Mouse (Mus musculus) fat pad, adult 2 months (tissue): ENCODE results near the gene Tdo2.
A peak's percentile ranks its signal among the peaks of the same experiment; 100 is the strongest.

ENCODE experiments used
- DNase-seq: peaks from one replicate; pipeline ENCODE4 v3.0.0-alpha.2; 2011; ENCODE audit warnings: low read depth, low spot score; ENCODE audit errors: extremely low read depth

Gene Tdo2

DNA sequence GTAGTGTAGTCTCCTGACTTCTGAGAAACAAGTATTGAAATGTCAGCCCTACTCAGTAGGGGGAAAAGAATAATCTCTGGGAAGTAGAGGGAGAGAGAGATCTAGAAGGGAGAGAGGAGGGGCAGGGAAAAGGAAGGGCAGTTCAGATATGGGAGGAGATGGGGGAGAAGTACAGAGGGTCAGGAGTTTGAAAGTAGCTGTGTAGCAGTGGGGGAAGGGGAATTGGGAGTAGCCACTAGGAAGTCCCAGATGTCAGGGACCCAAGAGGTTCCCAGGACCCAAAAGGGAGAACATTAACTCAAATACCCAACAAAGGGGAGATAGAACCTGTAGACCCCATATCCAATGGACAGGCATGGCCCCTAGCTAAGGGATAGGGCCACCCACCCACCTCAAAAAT is at the start of gene Tdo2:
Gene Tdo2, minus strand, starts transcription at position 101 of the 400 bp plus-strand sequence.
- no peak for DNase-seq

DNA sequence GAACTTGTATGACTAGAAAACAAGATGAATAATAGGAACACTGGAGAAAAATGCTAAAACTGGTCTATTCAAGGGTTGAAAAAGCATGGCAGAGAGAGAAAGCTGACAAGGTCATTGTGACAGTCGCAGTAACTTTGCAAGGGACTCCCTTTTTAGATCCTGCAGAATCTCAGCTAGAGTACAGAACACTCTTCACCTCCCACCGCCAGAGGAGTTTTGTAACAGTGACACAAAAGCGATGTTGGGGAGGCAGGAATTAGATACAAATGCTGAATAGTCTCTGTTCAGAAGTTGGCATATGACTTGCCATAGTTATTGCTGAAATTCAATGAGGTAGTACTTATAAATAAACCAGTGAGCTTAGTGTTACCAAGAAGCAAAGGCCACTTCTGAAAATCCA is 47.1 kb upstream of the Tdo2 start:
- no peak for DNase-seq

DNA sequence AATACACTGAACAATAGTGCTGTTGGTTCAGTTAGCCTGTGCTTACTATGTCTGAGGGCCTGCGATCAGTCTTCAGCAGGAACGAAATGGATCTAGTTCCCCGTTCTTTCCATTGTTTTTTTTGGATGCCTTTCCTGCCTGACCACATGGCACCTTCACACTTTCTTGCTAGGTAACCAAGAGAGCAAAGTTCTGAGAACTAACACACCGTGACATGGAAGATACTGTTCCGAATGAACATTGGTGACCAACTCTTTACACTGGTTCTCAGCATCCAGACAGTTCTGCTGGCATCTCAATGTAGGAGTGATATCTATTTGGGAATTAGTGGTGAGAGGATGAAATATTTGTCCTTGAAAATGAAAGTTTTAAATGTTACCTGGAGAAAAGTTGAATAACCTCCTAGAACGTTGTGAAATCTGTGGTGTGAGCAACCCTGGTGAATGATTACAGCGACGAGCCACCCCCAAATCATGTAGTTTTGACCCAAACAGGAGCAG is 46.5 kb upstream of the Tdo2 start:
- no peak for DNase-seq

DNA sequence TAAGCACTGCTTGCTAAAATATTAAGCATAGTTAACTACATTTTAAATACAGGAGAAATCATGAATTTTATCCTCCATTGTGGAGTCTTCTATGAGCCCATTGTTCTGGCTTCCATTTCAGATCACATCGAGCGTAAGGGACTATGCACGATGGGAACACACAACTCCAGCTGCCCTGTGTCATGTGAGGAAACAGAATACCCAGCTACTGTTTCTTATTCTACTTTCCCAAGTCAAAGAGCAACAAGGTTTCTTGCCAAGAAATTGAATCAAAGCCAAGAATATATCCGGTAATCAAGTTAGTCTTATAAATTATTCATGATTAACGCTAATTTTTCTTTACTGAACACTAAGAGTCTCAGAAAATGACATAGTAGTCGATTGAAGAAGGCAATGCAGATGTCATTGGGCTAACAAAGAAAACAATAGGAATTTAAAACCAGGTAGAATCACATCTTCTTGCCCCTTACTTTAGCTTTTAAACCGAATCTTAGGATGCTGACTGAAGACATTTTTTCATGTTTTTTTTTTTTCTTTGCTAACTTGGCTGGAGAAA is 38.2 kb upstream of the Tdo2 start:
- no peak for DNase-seq

DNA sequence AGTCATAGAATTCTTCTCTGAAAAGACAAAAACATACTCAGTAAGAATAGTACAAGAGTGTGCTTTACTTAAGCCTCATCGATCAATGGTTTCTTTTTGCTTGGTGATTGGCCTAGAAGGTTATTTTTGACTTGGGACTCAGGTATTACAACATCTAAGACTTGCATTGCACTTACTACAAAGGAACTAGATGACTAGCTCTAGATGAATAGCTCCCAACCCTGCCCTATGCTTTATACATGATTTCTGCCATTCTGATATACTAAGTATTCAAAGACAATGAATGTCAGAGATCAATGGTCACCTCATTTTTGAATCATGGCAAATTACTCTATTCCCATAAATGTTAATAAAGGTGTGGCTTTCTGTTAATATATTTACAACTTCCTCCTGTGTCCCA is 31.0 kb upstream of the Tdo2 start:
- DNase-seq: no peak

DNA sequence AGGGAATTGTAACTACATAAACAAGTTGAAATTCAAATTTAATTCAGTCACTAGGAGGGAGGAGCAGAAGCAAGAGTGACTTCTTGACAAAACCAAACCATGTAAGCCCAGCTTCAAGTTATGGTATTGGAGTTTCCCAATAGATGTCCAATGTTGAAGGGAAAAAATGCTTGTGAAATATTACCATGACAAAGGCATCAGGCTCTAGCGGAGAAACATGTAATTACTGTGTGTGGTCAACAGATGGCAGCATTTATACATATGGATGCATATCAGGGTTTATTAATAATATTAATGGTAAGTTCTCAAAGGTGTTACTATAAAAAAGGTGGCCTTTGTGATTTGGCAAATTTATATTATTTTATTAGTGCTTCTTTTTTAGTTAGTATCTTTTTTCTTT is 20.0 kb upstream of the Tdo2 start:
- DNase-seq: no peak

DNA sequence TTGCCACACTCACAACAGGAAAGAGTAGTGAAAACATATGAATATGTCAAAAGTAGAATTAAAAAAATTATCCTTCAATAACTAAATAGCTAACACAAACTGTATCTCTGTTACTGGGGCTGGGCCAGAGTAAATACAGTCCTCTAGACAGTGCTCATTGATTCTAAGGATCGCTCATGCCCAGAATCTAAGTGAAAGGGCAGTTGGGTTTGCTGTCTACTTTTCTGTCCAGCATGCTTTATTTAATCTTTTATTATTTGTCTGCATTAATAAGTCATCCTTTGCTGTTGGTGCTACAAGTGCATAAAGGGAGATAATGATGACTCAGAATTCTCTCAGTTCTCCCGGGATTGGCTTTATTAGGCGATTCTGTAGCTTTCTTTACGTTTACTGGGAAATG is 19.4 kb upstream of the Tdo2 start:
- no peak for DNase-seq

DNA sequence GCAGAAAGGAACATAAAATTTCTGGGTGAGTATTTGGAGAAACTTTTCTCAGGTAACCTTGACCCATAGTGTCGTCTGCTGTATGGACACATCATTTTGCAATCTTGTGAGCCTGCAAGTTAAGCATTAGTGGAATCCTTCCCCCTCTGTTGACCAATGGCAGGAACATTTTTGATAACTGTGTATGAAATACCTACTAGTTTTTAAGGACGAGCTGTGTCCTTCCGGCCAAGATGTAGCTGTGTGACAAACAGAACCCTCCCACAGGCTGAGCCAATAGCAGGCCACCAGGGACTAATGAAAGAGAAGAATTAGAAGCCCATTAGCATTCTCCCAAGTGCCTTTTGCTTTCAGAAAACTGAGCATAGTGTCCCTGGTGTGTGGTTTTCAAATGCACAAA is 14.5 kb upstream of the Tdo2 start:
- no peak for DNase-seq

DNA sequence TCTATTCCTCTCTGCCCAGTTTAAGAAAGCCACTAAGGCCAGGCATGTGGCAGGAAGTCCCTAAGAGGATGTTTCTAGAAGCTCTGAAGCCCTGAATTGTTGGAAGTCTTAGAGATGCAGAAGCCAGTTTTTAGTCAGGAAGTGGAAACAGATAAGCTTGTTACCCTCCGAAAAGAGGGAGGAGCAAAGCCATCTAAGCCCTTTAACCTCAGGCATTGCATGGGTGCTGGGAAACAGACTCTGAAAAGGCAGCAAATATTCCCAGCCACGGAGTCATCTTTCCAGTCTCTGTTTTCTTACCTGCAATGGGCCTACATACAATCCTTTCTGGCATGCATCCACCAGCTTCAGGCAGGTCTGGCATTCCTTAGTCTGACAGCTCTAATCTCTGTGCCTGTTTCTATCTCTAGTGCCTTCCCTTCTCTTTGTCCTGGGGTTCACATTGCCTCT is 13.7 kb upstream of the Tdo2 start:
- peak; percentile 88 for DNase-seq

DNA sequence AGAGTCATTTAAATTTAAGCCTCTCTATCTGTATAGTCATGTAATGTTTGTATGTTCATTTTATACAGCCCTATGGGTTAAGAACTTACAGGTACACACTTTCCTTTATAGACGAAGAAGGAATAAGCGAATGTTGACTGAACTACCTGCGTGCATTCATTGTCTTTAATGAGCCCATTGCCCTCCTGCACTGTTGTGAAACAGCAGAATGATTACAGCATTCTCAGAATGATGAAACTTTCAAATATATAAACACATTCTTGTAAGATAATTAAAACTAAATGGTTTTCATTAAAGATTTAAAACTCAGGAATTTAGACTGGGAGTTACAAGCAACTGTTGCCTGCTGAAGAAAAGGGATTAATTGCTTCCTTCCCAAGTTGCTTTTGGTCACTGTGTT is 11.6 kb upstream of the Tdo2 start:
- DNase-seq: no peak

DNA sequence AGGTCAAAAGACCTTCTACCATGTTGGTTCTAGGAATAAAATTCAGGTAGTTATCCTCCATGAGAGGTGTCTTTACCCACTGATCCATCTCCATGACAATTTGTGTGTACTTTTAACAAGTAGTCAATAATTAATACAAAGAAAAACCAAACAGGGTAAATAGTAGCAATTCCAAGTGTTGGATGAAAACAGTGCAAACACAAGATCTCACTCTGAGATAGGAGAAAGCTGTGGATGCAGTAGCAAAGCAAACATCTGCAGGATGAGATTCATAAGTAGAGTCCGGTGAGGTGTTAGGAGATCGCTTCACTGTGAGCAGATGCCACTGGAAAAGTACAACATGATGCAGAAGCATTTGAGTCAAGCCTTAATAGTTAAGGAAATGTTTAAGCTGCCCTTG is 10.1 kb upstream of the Tdo2 start:
- no peak for DNase-seq

DNA sequence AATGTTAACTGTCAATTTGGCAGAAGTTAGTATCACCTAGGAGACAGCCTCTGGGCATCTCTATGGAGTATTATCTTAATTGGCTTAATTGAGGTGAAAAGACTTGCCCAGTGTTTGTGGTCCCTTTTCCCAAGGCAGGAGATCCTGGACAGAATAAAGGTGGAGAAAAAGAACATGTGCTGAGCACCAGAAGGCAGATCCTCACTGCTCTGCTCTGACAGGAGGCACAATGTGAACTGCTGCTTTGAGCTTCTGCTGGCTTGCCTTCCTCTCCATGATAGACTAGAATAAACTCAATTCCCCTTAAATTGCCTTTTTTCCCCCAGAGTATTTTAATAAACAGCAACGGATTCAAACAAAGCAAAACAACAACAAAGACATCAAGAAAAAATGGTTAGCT is 9.1 kb upstream of the Tdo2 start:
- no peak for DNase-seq

DNA sequence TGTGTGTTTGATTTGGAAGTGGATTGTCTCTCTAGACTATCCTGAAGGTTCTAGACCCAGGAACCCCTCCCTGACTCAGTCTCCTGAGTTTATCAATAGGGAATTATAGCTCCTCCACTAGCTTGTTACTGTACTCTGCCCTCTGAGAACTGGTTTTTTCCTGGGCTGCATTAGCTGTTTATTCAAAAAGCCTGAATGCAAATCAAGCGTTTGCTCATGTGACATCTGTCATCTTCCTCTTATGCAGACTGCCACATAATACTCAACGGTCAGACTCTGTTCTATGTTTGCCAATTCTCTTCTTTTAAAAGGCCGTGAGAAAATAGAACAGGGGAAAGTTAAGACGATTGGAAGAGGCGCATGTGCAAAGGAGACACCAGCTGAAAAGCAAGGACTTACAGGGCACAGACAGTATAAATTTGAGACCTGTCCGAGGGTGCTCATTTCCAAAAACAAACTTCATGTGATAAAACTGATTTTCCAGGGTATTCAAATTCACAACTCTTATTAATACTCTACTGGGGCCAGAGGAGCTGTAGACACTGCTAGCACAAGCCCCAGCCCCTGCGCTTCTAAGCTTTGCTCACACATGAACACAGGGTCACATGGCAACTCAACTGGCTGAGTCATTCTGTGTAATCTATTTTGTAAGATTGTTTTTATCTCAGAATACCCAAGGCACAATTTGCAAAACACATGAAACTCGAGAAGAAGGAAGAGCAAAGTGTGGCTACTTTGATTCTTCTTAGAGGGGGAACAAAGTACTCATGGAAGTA is 7.3 kb upstream of the Tdo2 start:
- no peak for DNase-seq

DNA sequence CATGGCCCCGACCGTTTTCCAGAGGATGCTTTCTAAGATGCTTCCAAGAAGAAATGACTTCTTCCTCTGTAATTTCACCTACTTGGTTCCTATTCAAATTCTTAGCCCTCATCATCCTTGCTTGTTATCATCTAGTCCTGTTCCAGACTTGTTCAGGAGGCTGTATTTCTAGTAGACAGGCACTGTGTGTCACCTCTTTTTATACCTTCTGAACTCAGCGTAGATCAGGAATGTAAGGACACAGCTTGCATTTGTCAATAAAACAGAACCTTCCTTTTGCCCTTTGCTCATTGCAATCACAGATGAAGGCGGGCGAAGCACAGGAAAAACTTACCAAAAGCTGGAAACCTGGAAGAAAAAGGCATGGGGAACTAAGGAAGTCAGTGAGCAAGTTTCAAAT is 6.0 kb upstream of the Tdo2 start, which contains the start of gene Asic5:
Gene Asic5, plus strand, starts transcription at position 301 of the 400 bp plus-strand sequence.
- DNase-seq: no peak

DNA sequence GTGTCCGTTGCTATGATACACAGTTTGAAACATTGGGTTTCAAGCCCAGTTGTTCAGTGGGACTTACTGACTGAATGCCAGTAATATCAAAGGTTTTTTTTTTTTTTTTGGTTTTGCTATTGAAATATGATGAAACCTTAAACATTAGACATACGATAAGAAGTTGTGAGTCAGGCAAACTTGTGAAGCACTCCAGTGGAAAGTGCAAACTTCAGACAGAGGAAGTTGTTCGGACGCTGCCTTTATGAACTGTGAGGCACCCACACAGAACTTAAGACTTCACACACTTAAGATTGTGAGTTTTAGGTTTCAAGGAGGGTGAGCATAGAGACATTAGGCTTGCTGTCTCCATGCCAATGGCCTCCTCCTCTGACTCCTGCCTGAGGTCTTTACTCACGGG is 5.6 kb upstream of the Tdo2 start:
- DNase-seq: no peak

DNA sequence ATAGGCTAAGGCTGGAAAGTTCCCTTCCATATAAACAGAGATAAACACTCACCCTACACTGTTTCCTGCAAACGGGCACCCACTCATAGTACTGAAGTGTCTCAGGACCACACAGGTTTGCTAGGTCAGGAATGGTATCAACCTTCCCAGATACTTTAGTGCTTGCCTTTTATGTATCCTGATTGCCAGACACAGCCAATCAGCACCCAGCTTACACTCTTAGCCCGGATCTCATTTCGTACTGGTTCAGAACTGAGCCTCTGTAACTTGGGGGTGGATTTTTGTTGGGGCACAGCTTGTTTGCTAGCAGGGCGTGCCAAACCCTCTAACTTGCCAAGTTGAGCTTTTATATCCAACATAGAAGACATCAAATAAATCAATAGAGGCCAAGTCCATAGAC is 395 bp downstream of the Tdo2 start:
- DNase-seq: no peak

DNA sequence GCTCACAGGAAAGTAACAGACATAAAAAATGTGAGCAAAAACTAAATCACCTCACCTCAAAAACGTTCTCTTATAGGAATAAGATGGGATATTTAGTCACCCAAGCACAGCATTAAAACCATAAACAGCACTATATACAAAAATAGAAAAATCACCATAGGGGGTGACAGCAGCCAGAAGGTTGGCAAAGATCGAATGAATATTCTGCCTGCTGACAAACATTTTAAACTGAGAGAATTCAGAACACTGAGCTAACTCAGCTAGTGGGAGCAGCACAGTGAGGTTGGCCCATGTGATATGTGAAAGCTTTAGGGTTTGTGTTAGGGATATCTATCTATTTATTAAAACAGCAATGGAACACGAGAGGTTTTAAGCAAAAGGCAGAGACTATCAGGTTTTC is 11.4 kb downstream of the Tdo2 start:
- DNase-seq: no peak

DNA sequence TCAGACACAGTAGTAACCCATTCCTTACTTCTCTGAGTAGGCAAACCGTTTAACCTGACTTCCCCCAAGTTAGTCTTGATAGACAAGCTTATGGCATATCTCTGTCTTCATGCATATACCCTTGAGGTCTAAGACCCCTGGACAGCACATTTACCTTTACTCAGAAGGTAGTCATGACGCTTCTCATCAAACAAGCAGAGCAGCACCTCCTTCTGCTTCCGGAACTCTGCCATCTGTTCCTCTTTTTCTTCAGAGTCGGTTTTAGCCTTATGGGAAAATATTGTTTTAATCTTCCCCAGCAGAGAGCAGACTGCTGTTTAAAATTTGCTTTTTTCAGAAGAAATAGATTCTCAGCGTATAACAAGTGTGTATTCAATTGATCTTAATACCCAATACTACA is 12.2 kb downstream of the Tdo2 start:
- DNase-seq: no peak

DNA sequence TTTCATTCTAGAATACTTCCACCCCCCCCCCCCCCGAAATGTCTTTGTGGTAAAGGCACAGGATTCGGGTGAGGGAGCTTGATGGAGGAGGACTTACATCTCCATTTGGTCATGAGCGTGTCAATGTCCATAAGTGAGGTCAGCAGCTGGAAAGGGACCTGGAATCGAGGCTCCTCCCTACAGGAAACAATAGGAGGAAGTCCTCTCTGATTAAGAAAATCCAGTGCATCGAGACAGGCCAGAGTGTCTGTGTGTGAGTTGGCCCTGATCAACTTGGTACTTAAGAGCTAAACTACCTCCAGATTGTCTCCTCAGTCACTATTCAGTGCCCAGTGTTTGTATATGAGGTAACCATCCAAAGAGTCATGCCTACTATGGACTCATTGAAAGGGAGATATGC is 14.7 kb downstream of the Tdo2 start:
- no peak for DNase-seq

DNA sequence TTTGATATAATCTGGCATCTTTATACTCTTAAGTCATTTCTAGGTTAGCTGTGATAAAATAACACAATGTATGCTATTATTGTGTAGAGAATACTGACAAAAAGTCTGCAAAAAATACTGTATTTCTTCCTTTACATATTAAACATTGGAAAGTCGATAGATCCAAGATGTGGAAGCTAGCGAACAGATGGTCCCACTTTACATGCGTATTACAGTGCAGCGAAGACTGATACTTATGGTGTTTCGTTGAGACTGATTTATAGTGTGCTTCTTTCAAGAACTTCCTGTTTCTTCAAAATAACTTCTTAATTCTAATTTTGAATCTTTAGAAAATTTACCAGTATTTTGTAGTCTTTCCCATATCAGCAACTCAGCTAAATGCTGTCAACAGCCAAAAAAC is 18.5 kb downstream of the Tdo2 start:
- DNase-seq: no peak

DNA sequence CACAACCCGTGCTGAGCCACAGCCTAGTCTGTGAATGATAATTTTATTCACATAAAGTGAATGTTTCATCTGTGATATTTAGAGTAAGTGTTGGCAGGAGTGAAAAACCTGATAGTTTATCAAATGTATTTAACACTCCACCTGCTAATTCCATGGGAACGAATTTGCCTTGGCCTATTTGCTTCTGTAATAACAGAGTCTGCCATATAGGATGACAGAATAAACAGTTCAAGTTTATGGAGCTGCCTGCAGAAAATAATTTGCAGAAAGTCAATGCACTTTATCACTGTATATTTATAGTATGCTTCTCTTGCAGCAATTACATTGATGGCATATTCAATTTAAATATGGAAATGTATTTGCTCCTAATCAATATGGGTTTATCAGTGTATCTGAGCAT is 24.2 kb downstream of the Tdo2 start:
- DNase-seq: no peak

DNA sequence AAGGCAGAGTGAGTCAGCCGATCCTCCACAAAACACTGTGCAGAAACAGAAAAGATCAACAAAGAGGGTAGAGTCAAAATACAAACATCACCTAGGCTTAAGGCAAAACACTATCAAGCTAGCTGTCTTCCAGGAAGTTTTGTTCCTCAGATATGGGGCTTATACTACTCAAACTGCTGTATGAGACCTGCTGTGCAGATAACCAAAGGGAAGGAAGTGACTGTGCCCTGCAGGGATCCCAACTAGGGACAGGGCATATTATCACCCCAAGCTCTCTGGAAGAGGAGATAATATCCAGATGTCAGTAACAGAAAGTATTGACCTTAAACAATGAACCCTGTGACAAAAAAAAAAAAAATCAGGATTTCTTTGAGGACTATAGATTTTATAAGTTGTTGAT is 27.0 kb downstream of the Tdo2 start:
- no peak for DNase-seq
